Mouse (Mus musculus): ENCODE measurements at regions not wholly inside any gene's neighbourhood (a gene's known extent, or its start where the extent isn't known, plus 50 kb on each side); places are given as distances from the start of the nearest gene placed in this dataset.

DNA sequence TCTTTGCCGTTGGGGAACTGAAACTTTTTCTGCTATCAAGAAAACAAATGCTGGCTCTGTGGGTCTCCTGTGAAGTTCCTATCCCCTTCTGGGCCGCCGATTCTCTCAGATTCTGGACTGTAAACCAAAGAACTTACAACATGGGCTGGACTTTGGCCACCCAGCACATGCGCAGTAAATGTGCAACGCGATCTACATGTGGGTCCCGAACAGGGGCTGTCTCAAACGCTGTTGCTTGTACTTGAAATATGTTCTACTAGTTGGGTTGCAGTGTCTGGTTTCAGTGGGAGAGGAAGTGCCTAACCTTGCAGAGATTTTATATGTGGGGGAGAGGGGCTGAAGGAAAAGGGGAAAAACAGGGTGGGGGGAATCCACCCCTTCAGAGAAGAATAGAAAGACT lies 1454.3 kb downstream of the Efna5 start:
- TF ChIP-seq TAL1 (IDR thresholded peaks at IDR 0.05; ENCODE audit: low read length) (no peak), GATA1 (IDR thresholded peaks at IDR 0.05; ENCODE audit: low read length) (no peak)
